Mouse (Mus musculus): Measurements from ENCODE around the gene Lat2.

- no peak for TF ChIP-seq MYOG (IDR thresholded peaks at IDR 0.05; ENCODE audit: control insufficient read depth, extremely low read depth, insufficient read length)
- no peak for TF ChIP-seq FOSL1 (IDR thresholded peaks at IDR 0.05; ENCODE audit: insufficient read depth, low read length, poor library complexity, severe bottlenecking)
- no peak for TF ChIP-seq USF1 (IDR thresholded peaks at IDR 0.05; ENCODE audit: low read depth)
- TF ChIP-seq CTCF (IDR thresholded peaks at IDR 0.05; ENCODE audit: control insufficient read depth, insufficient read depth, insufficient read length) = no peak
- TF ChIP-seq CEBPB (IDR thresholded peaks at IDR 0.05; ENCODE audit: low read depth) = no peak
Observed at GRCm38 (mm10) chr5:134583006-134583883, 31.6 kb downstream of the Lat2 start.
